10 mouse cellular contexts compared by ENCODE assay signal in genomic region chr2:163386423-163387190, GRCm38 (mm10). TPM values are rescaled to one million over a fixed set of nuclear protein-coding genes. Genes with fewer than 3 reads are reported as not detected.
DNase-seq lines count a peak whose midpoint lies in the region; ATAC-seq and TF ChIP-seq lines count a peak whose summit lies in the region.
"Had no signal": no experiment of that assay in that cellular context is flagged by ENCODE, and none has a peak within 500 bp of the region (broad histone marks: within the 10 kb centered on the region; RNA-seq: fewer than 3 reads in every experiment).

No protein-coding gene starts in this region.

- peak overlapping the region; percentile 27 for H3K9ac ChIP-seq in stomach, postnatal 0 days (ENCODE audit: low read length)
- no peak overlapping the region for H3K9ac ChIP-seq in midbrain, embryonic 15.5 days

- H3K36me3 ChIP-seq in stomach, postnatal 0 days (ENCODE audit: control insufficient read depth, insufficient read depth, low read length), result no peaks in the 10 kb centered on the region
- no peaks in the 10 kb centered on the region for H3K36me3 ChIP-seq in midbrain, embryonic 15.5 days (replicated peaks)
- H3K36me3 ChIP-seq: forebrain, embryonic 10.5 days had no signal

- TF ChIP-seq POLR2A in embryonic fibroblast, embryonic 13.5 days (IDR thresholded peaks at IDR 0.05; ENCODE audit: low read depth, low read length), result no peak

- no peaks in the 10 kb centered on the region for H3K27me3 ChIP-seq in stomach, postnatal 0 days (ENCODE audit: control insufficient read depth, insufficient read depth, low read length)
- no peaks in the 10 kb centered on the region for H3K27me3 ChIP-seq in midbrain, embryonic 15.5 days (replicated peaks)

- H3K4me3 ChIP-seq in embryonic fibroblast, embryonic 13.5 days (ENCODE audit: insufficient read depth, low read length), result no peak overlapping the region
- H3K4me3 ChIP-seq in stomach, postnatal 0 days (ENCODE audit: low read depth, low read length), result no peak overlapping the region
- no peak overlapping the region for H3K4me3 ChIP-seq in midbrain, embryonic 15.5 days
- H3K4me3 ChIP-seq: forebrain, embryonic 10.5 days had no signal

- no peak overlapping the region for H3K4me2 ChIP-seq in stomach, postnatal 0 days (replicated peaks; ENCODE audit: low read depth)
- no peak overlapping the region for H3K4me2 ChIP-seq in midbrain, embryonic 15.5 days

- no peak for TF ChIP-seq CTCF in embryonic fibroblast, embryonic 13.5 days (IDR thresholded peaks at IDR 0.05; ENCODE audit: borderline replicate concordance, insufficient read depth, low read length)
- TF ChIP-seq CTCF in stomach, postnatal 0 days (IDR thresholded peaks at IDR 0.05; ENCODE audit: low read depth), result no peak

- intact Hi-C loops in heart, postnatal 10 days (cut with DNase I), result no loop called here

- peak overlapping the region; percentile 22 for H3K27ac ChIP-seq in embryonic fibroblast, embryonic 13.5 days (ENCODE audit: insufficient read depth, low read length)
- H3K27ac ChIP-seq in stomach, postnatal 0 days (replicated peaks), result peak overlapping the region; percentile 40
- H3K27ac ChIP-seq in midbrain, embryonic 15.5 days, result no peak overlapping the region
- H3K27ac ChIP-seq: forebrain, embryonic 10.5 days had no signal

- 50% methylated on average over 15 of the region's 15 CpGs for WGBS in stomach, postnatal 0 days
- WGBS in midbrain, embryonic 15.5 days, result 84% methylated on average over 15 of the region's 15 CpGs

- peak; percentile 75 for DNase-seq in testis, postnatal 14 days (ENCODE audit: low spot score)
- no peak for DNase-seq in testis, postnatal 10 days (ENCODE audit: low spot score)
- peak; percentile 69 to 71 for DNase-seq in heart, postnatal 10 days
- peak; percentile 23 for DNase-seq in stomach, postnatal 0 days (ENCODE audit: low spot score)
- no peak for DNase-seq in cerebellum, postnatal 4 days (ENCODE audit: low spot score in 2 of 2)
- DNase-seq in adrenal gland, adult 2 months, result no peak

- ATAC-seq in stomach, postnatal 0 days (ENCODE audit: low FRiP score, low TSS enrichment), result peak; percentile 74
- no peak for ATAC-seq in midbrain, embryonic 15.5 days (replicated peaks)

- no peaks in the 10 kb centered on the region for H3K9me3 ChIP-seq in stomach, postnatal 0 days (ENCODE audit: control insufficient read depth, low read length)
- H3K9me3 ChIP-seq in midbrain, embryonic 15.5 days, result no peaks in the 10 kb centered on the region
- H3K9me3 ChIP-seq: forebrain, embryonic 10.5 days had no signal

- TF ChIP-seq EP300 in stomach, postnatal 0 days (optimal IDR thresholded peaks at IDR 0.05), result no peak

- H3K4me1 ChIP-seq in embryonic fibroblast, embryonic 13.5 days (ENCODE audit: control insufficient read depth, insufficient read depth, low read length), result peaks cover 7% of the 10 kb centered on the region
- H3K4me1 ChIP-seq in stomach, postnatal 0 days (replicated peaks; ENCODE audit: control insufficient read depth, insufficient read depth), result peaks cover 6% of the 10 kb centered on the region
- no peaks in the 10 kb centered on the region for H3K4me1 ChIP-seq in midbrain, embryonic 15.5 days
- H3K4me1 ChIP-seq: forebrain, embryonic 10.5 days had no signal

RNA-seq across cellular contexts. Expression of gene Jph2, which starts 11.2 kb away (rescaled TPM):
- polyA plus RNA-seq in embryonic fibroblast, embryonic 13.5 days (2011; ENCODE audit: insufficient read length, low read depth, missing spikeins), result 33.0 and 50.9 TPM in 2 replicates
- 100 to 1,000 TPM; 378 to 449 TPM for total RNA-seq in heart, postnatal 10 days (2021)
- 13.6 and 13.9 TPM in 2 replicates for polyA plus RNA-seq in stomach, postnatal 0 days (2015; fragmentation: Nextera tagmentation; extraction: Ambion mirVana)
- polyA plus RNA-seq in midbrain, embryonic 15.5 days (2015; fragmentation: Nextera tagmentation; extraction: Ambion mirVana), result 0.93 and 0.94 TPM in 2 replicates
- 1 to 10 TPM; 3.1 to 6.2 TPM for total RNA-seq in adrenal gland, adult 2 months (2021)
- 8.2 and 8.3 TPM in 2 replicates for polyA plus RNA-seq in adrenal gland, adult 2 months (2012; rRNA removed)
- total RNA-seq: hematopoietic stem cell, adult 5-6 weeks had no signal

RNA-seq across cellular contexts. Expression of gene Oser1, which starts 37.9 kb away (rescaled TPM):
- 35.5 and 39.8 TPM in 2 replicates for polyA plus RNA-seq in embryonic fibroblast, embryonic 13.5 days (2011; ENCODE audit: insufficient read length, low read depth, missing spikeins)
- total RNA-seq in heart, postnatal 10 days (2021), result 10 to 100 TPM; 21.3 to 24.4 TPM
- polyA plus RNA-seq in stomach, postnatal 0 days (2015; fragmentation: Nextera tagmentation; extraction: Ambion mirVana), result 79.8 and 81.4 TPM in 2 replicates
- 73.1 and 78.7 TPM in 2 replicates for polyA plus RNA-seq in midbrain, embryonic 15.5 days (2015; fragmentation: Nextera tagmentation; extraction: Ambion mirVana)
- total RNA-seq in adrenal gland, adult 2 months (2021), result 10 to 100 TPM; 29.2 to 49.2 TPM
- polyA plus RNA-seq in adrenal gland, adult 2 months (2012; rRNA removed), result 3.0 TPM in 2 replicates

RNA-seq across cellular contexts. Expression of gene Gdap1l1, which starts 51.7 kb away (rescaled TPM):
- polyA plus RNA-seq in embryonic fibroblast, embryonic 13.5 days (2011; ENCODE audit: insufficient read length, low read depth, missing spikeins), result 0.86 TPM in 1 of 2 replicates, not detected in the other
- not detected for total RNA-seq in heart, postnatal 10 days (2021)
- 1.9 and 2.7 TPM in 2 replicates for polyA plus RNA-seq in stomach, postnatal 0 days (2015; fragmentation: Nextera tagmentation; extraction: Ambion mirVana)
- polyA plus RNA-seq in midbrain, embryonic 15.5 days (2015; fragmentation: Nextera tagmentation; extraction: Ambion mirVana), result 145 and 146 TPM in 2 replicates
- total RNA-seq in adrenal gland, adult 2 months (2021), result 1 to 10 TPM; 2.2 to 4.2 TPM
- 6.5 and 8.7 TPM in 2 replicates for polyA plus RNA-seq in adrenal gland, adult 2 months (2012; rRNA removed)

Comparison
In these comparisons a context has a peak if more than half of its experiments do, and no peak if none do; other contexts are left out.
1. DNase-seq: peak in testis, postnatal 14 days (single experiment), heart, postnatal 10 days (2 of 2) and stomach, postnatal 0 days (single experiment); none in testis, postnatal 10 days (single experiment), cerebellum, postnatal 4 days (0 of 2) and adrenal gland, adult 2 months (single experiment).
2. RNA of gene Gdap1l1, which starts 51.7 kb away (polyA plus RNA-seq): 145 to 146 TPM in midbrain, embryonic 15.5 days; 6.5 to 8.7 TPM in adrenal gland, adult 2 months, 1.9 to 2.7 TPM in stomach, postnatal 0 days and 0.86 TPM in embryonic fibroblast, embryonic 13.5 days; every median in the first group is over 10 times any median in the second.